Mouse (Mus musculus) left cerebral cortex, postnatal 10 days (tissue): ENCODE results near the gene Padi2. TPM values are rescaled to one million over a fixed set of nuclear protein-coding genes. Genes with fewer than 3 reads are reported as not detected.

Experiments used
- DNase-seq, 2 experiments: peaks; one replicate each; pipeline ENCODE4 v3.0.0; 2021 to 2022; ENCODE audit warnings: low spot score in 2 of 2, mixed read lengths in 1 of 2; ENCODE audit errors: extremely low spot score in 1 of 2
- intact Hi-C: fragments of 180-260 bp; cut with DNase I; formaldehyde crosslinking; loops from one replicate; pipeline ENCODE4 v1.15.1; 2025
- total RNA-seq, 2 experiments: library from RNA; stranded (reverse); gene quantifications; 2 replicates each; pipeline ENCODE4 v1.2.3; 2021

The Padi2 gene
- total RNA-seq, 2 experiments from 2014 or later = 3.3 to 4.9 TPM

GRCm38 (mm10) chr4:140879739-140880138 is 26.4 kb upstream of the Padi2 start:
- intact Hi-C loops = no loop called here
- peak; percentile 57 to 66 for DNase-seq

- peak in 1 of 2 experiments; percentile 3 for DNase-seq
- intact Hi-C loops = no loop called here
These were observed 25.9 kb upstream of the Padi2 start for GRCm38 (mm10) chr4:140880207-140880606.

- intact Hi-C loops = no loop called here
- peak in 1 of 2 experiments; percentile 8 for DNase-seq
These were observed 25.0 kb upstream of the Padi2 start for GRCm38 (mm10) chr4:140881026-140881670.

- peak in 1 of 2 experiments; percentile 15 for DNase-seq
- intact Hi-C loops = no loop called here
These were observed 24.4 kb upstream of the Padi2 start for GRCm38 (mm10) chr4:140881771-140882170.

- DNase-seq = peak in 1 of 2 experiments; percentile 11
- intact Hi-C loops = no loop called here
These were observed 23.8 kb upstream of the Padi2 start for GRCm38 (mm10) chr4:140882365-140882764.

GRCm38 (mm10) chr4:140882981-140883380 is 23.2 kb upstream of the Padi2 start:
- intact Hi-C loops = no loop called here
- DNase-seq = peak in 1 of 2 experiments; percentile 7

GRCm38 (mm10) chr4:140883852-140884251 is 22.3 kb upstream of the Padi2 start:
- peak in 1 of 2 experiments; percentile 53 for DNase-seq
- intact Hi-C loops = no loop called here

GRCm38 (mm10) chr4:140891525-140892162 is 14.5 kb upstream of the Padi2 start:
- intact Hi-C loops = no loop called here
- DNase-seq = peak in 1 of 2 experiments; percentile 5

- intact Hi-C loops = no loop called here
- DNase-seq = peak in 1 of 2 experiments; percentile 6
These were observed 14.0 kb upstream of the Padi2 start for GRCm38 (mm10) chr4:140892163-140892530.

- no peak for DNase-seq
- intact Hi-C loops = loop anchor here (5.0 kb wide), 3 partner anchors 52 to 183 kb away; no protein-coding TSS in a partner anchor
These were observed 1.2 kb upstream of the Padi2 start for GRCm38 (mm10) chr4:140904776-140905425.

GRCm38 (mm10) chr4:140905426-140905871 is 695 bp upstream of the Padi2 start:
- no peak for DNase-seq
- intact Hi-C loops = loop anchor here (5.0 kb wide), 1 partner anchor 52 kb away; no protein-coding TSS in a partner anchor

GRCm38 (mm10) chr4:140906827-140907280 is 710 bp downstream of the Padi2 start:
- intact Hi-C loops = loop anchor here (5.0 kb wide), 1 partner anchor 50 kb away; no protein-coding TSS in a partner anchor

GRCm38 (mm10) chr4:140907306-140908024 is 1.3 kb downstream of the Padi2 start:
- no peak for DNase-seq
- intact Hi-C loops = loop anchor here (5.0 kb wide), 1 partner anchor 50 kb away; no protein-coding TSS in a partner anchor

More at GRCm38 (mm10) chr4:140906827-140907280, 710 bp downstream of the Padi2 start:
- DNase-seq = no peak

- intact Hi-C loops = loop anchor here (5.0 kb wide), 1 partner anchor 49 kb away; no protein-coding TSS in a partner anchor
- no peak for DNase-seq
These were observed 2.5 kb downstream of the Padi2 start for GRCm38 (mm10) chr4:140908627-140909026.

- no peak for DNase-seq
- intact Hi-C loops = loop anchor here (5.0 kb wide), 1 partner anchor 48 kb away; no protein-coding TSS in a partner anchor
These were observed 3.4 kb downstream of the Padi2 start for GRCm38 (mm10) chr4:140909536-140909935.

- no peak for DNase-seq
- intact Hi-C loops = no loop called here
These were observed 4.6 kb downstream of the Padi2 start for GRCm38 (mm10) chr4:140910661-140911310.

GRCm38 (mm10) chr4:140911416-140911815 is 5.3 kb downstream of the Padi2 start:
- no peak for DNase-seq
- intact Hi-C loops = no loop called here

- no peak for DNase-seq
These were observed 6.2 kb downstream of the Padi2 start for GRCm38 (mm10) chr4:140912271-140912833.

More at GRCm38 (mm10) chr4:140912271-140912833, 6.2 kb downstream of the Padi2 start:
- intact Hi-C loops = no loop called here
